Mouse (Mus musculus) erythroblast, embryonic 14.5 days (primary cell): ENCODE data around the gene Nudcd3. TPM values are rescaled to one million over a fixed set of nuclear protein-coding genes. Genes with fewer than 3 reads are reported as not detected.

Experiments
- H3K27me3 ChIP-seq: 2 replicates; pipeline ENCODE4 v1.6.1; 2012; ENCODE audit warnings: inconsistent platforms; ENCODE audit not compliant: control insufficient read depth
- H3K36me3 ChIP-seq: 2 replicates; pipeline ENCODE4 v1.6.1; 2012; ENCODE audit warnings: mild to moderate bottlenecking, inconsistent platforms; ENCODE audit not compliant: control insufficient read depth
- H3K4me1 ChIP-seq: 2 replicates; pipeline ENCODE4 v1.6.1; 2012; ENCODE audit warnings: inconsistent platforms; ENCODE audit not compliant: control insufficient read depth
- H3K4me3 ChIP-seq: replicated peaks from 2 replicates; pipeline ENCODE3; 2012; ENCODE audit warnings: moderate library complexity, mild to moderate bottlenecking, inconsistent platforms
- H3K9me3 ChIP-seq: 2 replicates; pipeline ENCODE4 v1.6.1; 2012; ENCODE audit warnings: low read length, inconsistent platforms, mixed read lengths; ENCODE audit not compliant: control insufficient read depth
- GATA1 ChIP-seq: IDR thresholded peaks from 2 replicates; pipeline ENCODE4 v1.6.1; 2012; ENCODE audit warnings: low read length, inconsistent platforms, mixed read lengths
- TAL1 ChIP-seq: IDR thresholded peaks from 3 replicates; pipeline ENCODE4 v1.6.1; 2012; ENCODE audit warnings: low read length, inconsistent platforms, mixed read lengths
- polyA plus RNA-seq: library from polyadenylated mRNA; stranded (reverse); fragments of >175 nt; gene quantifications from 2 replicates; pipeline ENCODE4 v1.2.3, GENCODE M21; 2012

The Nudcd3 gene
- polyA plus RNA-seq, 1 experiment, result 1.3 TPM

GRCm38 (mm10) chr11:6183246-6183645, 17.0 kb downstream of the Nudcd3 start:
- Histone ChIP-seq H3K4me1 (peaks cover 38% of the 10 kb centered on the region), H3K36me3 (peaks cover 24% of the 10 kb centered on the region), H3K9me3 (no peaks in the 10 kb centered on the region), H3K27me3 (no peaks in the 10 kb centered on the region), H3K4me3 (no peak overlapping the region)
- TF ChIP-seq TAL1 (no peak), GATA1 (no peak)

GRCm38 (mm10) chr11:6180811-6181399, 19.3 kb downstream of the Nudcd3 start:
- Histone ChIP-seq H3K9me3 (no peaks in the 10 kb centered on the region), H3K4me3 (no peak overlapping the region), H3K4me1 (peaks cover 36% of the 10 kb centered on the region), H3K27me3 (no peaks in the 10 kb centered on the region), H3K36me3 (peaks cover 7% of the 10 kb centered on the region)
- TF ChIP-seq GATA1, result no peak
- no peak for TF ChIP-seq TAL1

GRCm38 (mm10) chr11:6179194-6179593, 21.0 kb downstream of the Nudcd3 start:
- Histone ChIP-seq H3K4me1 (peaks cover 27% of the 10 kb centered on the region), H3K27me3 (no peaks in the 10 kb centered on the region), H3K36me3 (peaks cover 5% of the 10 kb centered on the region), H3K9me3 (no peaks in the 10 kb centered on the region), H3K4me3 (no peak overlapping the region)
- no peak for TF ChIP-seq TAL1
- TF ChIP-seq GATA1, result no peak

- Histone ChIP-seq H3K27me3 (no peaks in the 10 kb centered on the region), H3K4me1 (peaks cover 23% of the 10 kb centered on the region), H3K9me3 (no peaks in the 10 kb centered on the region), H3K36me3 (peaks cover 5% of the 10 kb centered on the region), H3K4me3 (no peak overlapping the region)
- TF ChIP-seq GATA1 (no peak), TAL1 (no peak)
These were observed 21.5 kb downstream of the Nudcd3 start for GRCm38 (mm10) chr11:6178673-6179166.

GRCm38 (mm10) chr11:6177781-6178420, 22.3 kb downstream of the Nudcd3 start:
- H3K9me3 ChIP-seq, result no peaks in the 10 kb centered on the region
- H3K36me3 ChIP-seq, result peaks cover 5% of the 10 kb centered on the region
- no peak overlapping the region for H3K4me3 ChIP-seq
- TF ChIP-seq TAL1 (no peak), GATA1 (no peak)
- no peaks in the 10 kb centered on the region for H3K27me3 ChIP-seq
- peaks cover 23% of the 10 kb centered on the region for H3K4me1 ChIP-seq

- H3K4me3 ChIP-seq, result no peak overlapping the region
- no peaks in the 10 kb centered on the region for H3K9me3 ChIP-seq
- H3K4me1 ChIP-seq, result peaks cover 22% of the 10 kb centered on the region
- H3K27me3 ChIP-seq, result no peaks in the 10 kb centered on the region
- TF ChIP-seq TAL1 (no peak), GATA1 (no peak)
- H3K36me3 ChIP-seq, result no peaks in the 10 kb centered on the region; the same call in 1 of the 2 replicates
These were observed 24.7 kb downstream of the Nudcd3 start for GRCm38 (mm10) chr11:6175506-6175905.

- peaks cover 18% of the 10 kb centered on the region for H3K4me1 ChIP-seq
- no peak for TF ChIP-seq GATA1
- TF ChIP-seq TAL1, result no peak
- H3K4me3 ChIP-seq, result no peak overlapping the region
- no peaks in the 10 kb centered on the region; the same call in 1 of the 2 replicates for H3K36me3 ChIP-seq
- no peaks in the 10 kb centered on the region for H3K27me3 ChIP-seq
- no peaks in the 10 kb centered on the region for H3K9me3 ChIP-seq
These were observed 25.5 kb downstream of the Nudcd3 start for GRCm38 (mm10) chr11:6174719-6175118.

GRCm38 (mm10) chr11:6169041-6169663, 31.1 kb downstream of the Nudcd3 start:
- TF ChIP-seq TAL1 (no peak), GATA1 (no peak)
- Histone ChIP-seq H3K4me3 (no peak overlapping the region), H3K4me1 (no peaks in the 10 kb centered on the region; the same call in 1 of the 2 replicates)

GRCm38 (mm10) chr11:6166351-6166750, 33.9 kb downstream of the Nudcd3 start:
- H3K4me3 ChIP-seq, result no peak overlapping the region
- no peaks in the 10 kb centered on the region for H3K27me3 ChIP-seq
- no peaks in the 10 kb centered on the region for H3K36me3 ChIP-seq
- TF ChIP-seq TAL1, result no peak
- no peak for TF ChIP-seq GATA1
- no peaks in the 10 kb centered on the region; the same call in none of the 2 replicates for H3K4me1 ChIP-seq
- no peaks in the 10 kb centered on the region for H3K9me3 ChIP-seq

More at GRCm38 (mm10) chr11:6169041-6169663, 31.1 kb downstream of the Nudcd3 start:
- Histone ChIP-seq H3K27me3 (no peaks in the 10 kb centered on the region), H3K36me3 (no peaks in the 10 kb centered on the region), H3K9me3 (no peaks in the 10 kb centered on the region)
